Mouse (Mus musculus) E14TG2a.4 (cell line): ENCODE measurements around the gene Rere.
A peak's percentile ranks its signal among the peaks of the same experiment; 100 is the strongest.

Experiments
- H3K27me3 ChIP-seq: 2 replicates; pipeline ENCODE4 v1.6.1; 2014; ENCODE audit warnings: low read length, control low read depth; ENCODE audit not compliant: insufficient read depth
- H3K36me3 ChIP-seq: 2 replicates; pipeline ENCODE4 v1.6.1; 2014; ENCODE audit warnings: low read length, control low read depth; ENCODE audit not compliant: insufficient read depth
- H3K4me1 ChIP-seq: replicated peaks from 2 replicates; pipeline ENCODE4 v1.6.1; 2014; ENCODE audit warnings: low read depth, low read length, control low read depth
- H3K4me3 ChIP-seq: replicated peaks from 2 replicates; pipeline ENCODE4 v1.5.1; 2014; ENCODE audit warnings: mild to moderate bottlenecking, low read length
- H3K9me3 ChIP-seq: 2 replicates; pipeline ENCODE4 v1.6.1; 2014; ENCODE audit warnings: low read length, control low read depth
- CTCF ChIP-seq: conservative IDR thresholded peaks from 2 replicates; pipeline ENCODE4 v1.5.1; 2014; ENCODE audit warnings: low read length
- NANOG ChIP-seq: IDR thresholded peaks from 2 replicates; pipeline ENCODE4 v1.6.1; 2014; ENCODE audit warnings: borderline replicate concordance, low read length, mixed read lengths
- POU5F1 ChIP-seq: IDR thresholded peaks from 2 replicates; pipeline ENCODE4 v1.6.1; 2014; ENCODE audit warnings: low read length, borderline replicate concordance

Rere gene

GRCm38 (mm10) chr4:150636635-150637034, 355.2 kb downstream of the Rere start:
- Histone ChIP-seq H3K4me3 (no peak overlapping the region), H3K9me3 (no peaks in the 10 kb centered on the region), H3K36me3 (no peaks in the 10 kb centered on the region), H3K27me3 (no peaks in the 10 kb centered on the region), H3K4me1 (peaks cover 9% of the 10 kb centered on the region)
- TF ChIP-seq NANOG (no peak), CTCF (no peak), POU5F1 (no peak)

GRCm38 (mm10) chr4:150644299-150644698, 362.9 kb downstream of the Rere start:
- peaks cover 11% of the 10 kb centered on the region; the same call in 1 of the 2 replicates for H3K4me1 ChIP-seq
- 0 out of 2 replicates have a peak, but pooled peaks cover 4% of the 10 kb centered on the region for H3K9me3 ChIP-seq
- H3K27me3 ChIP-seq, result peaks cover 6% of the 10 kb centered on the region; the same call in 1 of the 2 replicates
- H3K4me3 ChIP-seq, result no peak overlapping the region
- H3K36me3 ChIP-seq, result no peaks in the 10 kb centered on the region
- TF ChIP-seq CTCF (no peak), POU5F1 (no peak), NANOG (no peak)

- peaks cover 15% of the 10 kb centered on the region for H3K27me3 ChIP-seq
- TF ChIP-seq POU5F1 (no peak), CTCF (no peak), NANOG (no peak)
- peaks cover 20% of the 10 kb centered on the region for H3K4me1 ChIP-seq
- H3K4me3 ChIP-seq, result no peak overlapping the region
- H3K36me3 ChIP-seq, result no peaks in the 10 kb centered on the region
- 0 out of 2 replicates have a peak, but pooled peaks cover 4% of the 10 kb centered on the region for H3K9me3 ChIP-seq
These were observed 367.9 kb downstream of the Rere start for GRCm38 (mm10) chr4:150649327-150649726.

GRCm38 (mm10) chr4:150651390-150652277, 370.2 kb downstream of the Rere start, which contains the start of gene Slc45a1:
TSS of gene Slc45a1 (minus strand) at chr4:150652174.
- TF ChIP-seq CTCF (no peak), NANOG (no peak), POU5F1 (no peak)
- H3K4me1 ChIP-seq, result peaks cover 33% of the 10 kb centered on the region
- H3K9me3 ChIP-seq, result peaks cover 2% of the 10 kb centered on the region; the same call in 1 of the 2 replicates

GRCm38 (mm10) chr4:150653072-150653599, 371.7 kb downstream of the Rere start:
- Histone ChIP-seq H3K9me3 (peaks cover 5% of the 10 kb centered on the region; the same call in 1 of the 2 replicates), H3K4me3 (no peak overlapping the region), H3K4me1 (peaks cover 36% of the 10 kb centered on the region), H3K36me3 (no peaks in the 10 kb centered on the region), H3K27me3 (peaks cover 9% of the 10 kb centered on the region)
- TF ChIP-seq NANOG (no peak), POU5F1 (no peak), CTCF (no peak)

More at GRCm38 (mm10) chr4:150651390-150652277, 370.2 kb downstream of the Rere start, which contains the start of gene Slc45a1:
- Histone ChIP-seq H3K36me3 (no peaks in the 10 kb centered on the region), H3K4me3 (peak within 1 kb of the TSS; percentile 72), H3K27me3 (peaks cover 13% of the 10 kb centered on the region)

- Histone ChIP-seq H3K4me3 (no peak overlapping the region), H3K4me1 (peaks cover 51% of the 10 kb centered on the region), H3K36me3 (no peaks in the 10 kb centered on the region), H3K9me3 (peaks cover 5% of the 10 kb centered on the region; the same call in 1 of the 2 replicates), H3K27me3 (peaks cover 9% of the 10 kb centered on the region)
- TF ChIP-seq POU5F1 (no peak), NANOG (no peak), CTCF (peak; percentile 81)
These were observed 374.5 kb downstream of the Rere start for GRCm38 (mm10) chr4:150655989-150656388.

GRCm38 (mm10) chr4:150656504-150656903, 375.1 kb downstream of the Rere start:
- no peak for TF ChIP-seq NANOG
- TF ChIP-seq CTCF, result peak; percentile 78
- H3K36me3 ChIP-seq, result no peaks in the 10 kb centered on the region

GRCm38 (mm10) chr4:150659926-150660610, 378.6 kb downstream of the Rere start:
- Histone ChIP-seq H3K27me3 (no peaks in the 10 kb centered on the region), H3K4me1 (peaks cover 60% of the 10 kb centered on the region), H3K9me3 (peaks cover 5% of the 10 kb centered on the region; the same call in 1 of the 2 replicates), H3K4me3 (no peak overlapping the region), H3K36me3 (no peaks in the 10 kb centered on the region)
- peak; percentile 75 for TF ChIP-seq CTCF
- TF ChIP-seq NANOG, result no peak; the same call in 1 of the 2 replicates

More at GRCm38 (mm10) chr4:150656504-150656903, 375.1 kb downstream of the Rere start:
- Histone ChIP-seq H3K4me1 (peaks cover 54% of the 10 kb centered on the region), H3K27me3 (peaks cover 5% of the 10 kb centered on the region), H3K9me3 (peaks cover 5% of the 10 kb centered on the region; the same call in 1 of the 2 replicates), H3K4me3 (no peak overlapping the region)
